Mouse (Mus musculus) heart, embryonic 16.5 days (tissue): ENCODE measurements around the gene Mamdc4. TPM values are rescaled to one million over a fixed set of nuclear protein-coding genes. Genes with fewer than 3 reads are reported as not detected.

Source experiments
- ATAC-seq: fragments of 200-750 bp; cut with Nextera tagmentation; replicated peaks from 2 replicates; pipeline ENCODE4 v1.8.0; 2017; ENCODE audit warnings: moderate number of reproducible peaks; ENCODE audit not compliant: insufficient read depth, low FRiP score; ENCODE audit errors: extremely low read depth
- H3K27ac ChIP-seq: fragments of 300-500 bp; sonication (generic); 2 replicates; pipeline ENCODE4 v1.5.1; 2014; ENCODE audit warnings: mild to moderate bottlenecking, low read length, control low read depth, moderate library complexity
- H3K27me3 ChIP-seq: fragments of 300-500 bp; sonication (generic); 2 replicates; pipeline ENCODE4 v1.6.1; 2014; ENCODE audit warnings: low read length, mixed read lengths; ENCODE audit not compliant: control insufficient read depth, insufficient read depth
- H3K36me3 ChIP-seq: fragments of 300-500 bp; sonication (generic); 2 replicates; pipeline ENCODE4 v1.6.1; 2014; ENCODE audit not compliant: control insufficient read depth, insufficient read depth
- H3K4me1 ChIP-seq: fragments of 300-500 bp; sonication (generic); 2 replicates; pipeline ENCODE4 v1.6.1; 2014; ENCODE audit warnings: low read length, mixed read lengths; ENCODE audit not compliant: control insufficient read depth, insufficient read depth
- H3K4me2 ChIP-seq: fragments of 300-500 bp; sonication (generic); 2 replicates; pipeline ENCODE4 v1.6.1; 2014; ENCODE audit warnings: low read depth, mild to moderate bottlenecking, control low read depth, low read length
- H3K4me3 ChIP-seq: fragments of 300-500 bp; sonication (generic); 2 replicates; pipeline ENCODE4 v1.5.1; 2014; ENCODE audit warnings: mild to moderate bottlenecking, control low read depth, low read length
- H3K9ac ChIP-seq: fragments of 300-500 bp; sonication (generic); 2 replicates; pipeline ENCODE4 v1.6.1; 2014; ENCODE audit warnings: low read length, control low read depth
- H3K9me3 ChIP-seq: fragments of 300-500 bp; sonication (generic); replicated peaks from 2 replicates; pipeline ENCODE4 v1.6.1; 2016; ENCODE audit warnings: low read length; ENCODE audit not compliant: control insufficient read depth
- WGBS: fragments of 180-500 bp; shearing (Covaris S2); extraction: QIAGEN DNeasy Blood & Tissue Kit; methylation state at CpG from one replicate; pipeline ENCODE4 v1.1.7; 2014; 5-methylcytosine and 5-hydroxymethylcytosine counted together
- polyA plus RNA-seq: library from polyadenylated mRNA; unstranded; fragments of >200 nt; fragmentation: Nextera tagmentation; extraction: Ambion mirVana; gene quantifications from 2 replicates; pipeline ENCODE4 v1.2.1, GENCODE M21; 2015

Gene Mamdc4
- polyA plus RNA-seq, 1 experiment from 2014 or later: 2.7 TPM

GRCm38 (mm10) chr2:25578796-25579736 is 4.4 kb upstream of the Mamdc4 start:
- no peak for ATAC-seq
- 3% methylated on average over 77 of the region's 77 CpGs for WGBS
- Histone ChIP-seq H3K27ac (no peak overlapping the region), H3K9ac (no peak overlapping the region), H3K9me3 (no peaks in the 10 kb centered on the region), H3K4me2 (peak overlapping the region; percentile 51), H3K4me3 (peak overlapping the region; percentile 37), H3K36me3 (no peaks in the 10 kb centered on the region), H3K27me3 (peaks cover 49% of the 10 kb centered on the region), H3K4me1 (peaks cover 43% of the 10 kb centered on the region)

GRCm38 (mm10) chr2:25577951-25578795 is 3.5 kb upstream of the Mamdc4 start:
- H3K4me3 ChIP-seq: peak overlapping the region; percentile 37
- no peaks in the 10 kb centered on the region for H3K36me3 ChIP-seq
- no peaks in the 10 kb centered on the region for H3K9me3 ChIP-seq
- ATAC-seq: no peak
- WGBS: 5% methylated on average over 75 of the region's 75 CpGs
- peak overlapping the region; percentile 42 for H3K4me2 ChIP-seq
- H3K27ac ChIP-seq: no peak overlapping the region
- H3K27me3 ChIP-seq: peaks cover 49% of the 10 kb centered on the region
- H3K4me1 ChIP-seq: peaks cover 51% of the 10 kb centered on the region
- H3K9ac ChIP-seq: no peak overlapping the region

GRCm38 (mm10) chr2:25576965-25577891 is 2.6 kb upstream of the Mamdc4 start:
- Histone ChIP-seq H3K9ac (no peak overlapping the region), H3K27me3 (peaks cover 49% of the 10 kb centered on the region), H3K36me3 (0 out of 2 replicates have a peak, but pooled peaks cover 3% of the 10 kb centered on the region), H3K9me3 (no peaks in the 10 kb centered on the region), H3K27ac (no peak overlapping the region), H3K4me2 (peak overlapping the region; percentile 42), H3K4me3 (peak overlapping the region; percentile 37), H3K4me1 (peaks cover 50% of the 10 kb centered on the region)
- no peak for ATAC-seq
- 13% methylated on average over 92 of the region's 92 CpGs for WGBS

GRCm38 (mm10) chr2:25576028-25576850 is 1.6 kb upstream of the Mamdc4 start:
- Histone ChIP-seq H3K27ac (no peak overlapping the region), H3K9me3 (no peaks in the 10 kb centered on the region), H3K9ac (no peak overlapping the region), H3K4me1 (peaks cover 42% of the 10 kb centered on the region), H3K4me3 (no peak overlapping the region), H3K4me2 (no peak overlapping the region), H3K36me3 (0 out of 2 replicates have a peak, but pooled peaks cover 3% of the 10 kb centered on the region), H3K27me3 (peaks cover 49% of the 10 kb centered on the region)
- ATAC-seq: no peak
- 76% methylated on average over 16 of the region's 16 CpGs for WGBS

- Histone ChIP-seq H3K27me3 (peaks cover 45% of the 10 kb centered on the region), H3K4me1 (peaks cover 39% of the 10 kb centered on the region), H3K36me3 (0 out of 2 replicates have a peak, but pooled peaks cover 3% of the 10 kb centered on the region), H3K9me3 (no peaks in the 10 kb centered on the region), H3K27ac (peak overlapping the region; percentile 91), H3K4me2 (peak overlapping the region; percentile 82), H3K4me3 (peak overlapping the region; percentile 60), H3K9ac (peak overlapping the region; percentile 73)
- WGBS: 7% methylated on average over 21 of the region's 21 CpGs
- ATAC-seq: 0 out of 2 replicates have a peak, but pooled peaks have one; percentile 4
Measured at GRCm38 (mm10) chr2:25575432-25576027, 885 bp upstream of the Mamdc4 start.

GRCm38 (mm10) chr2:25574136-25574535 is 509 bp downstream of the Mamdc4 start:
- H3K9me3 ChIP-seq: no peaks in the 10 kb centered on the region
- H3K4me3 ChIP-seq: peak overlapping the region; percentile 60
- peaks cover 32% of the 10 kb centered on the region for H3K4me1 ChIP-seq
- H3K27me3 ChIP-seq: peaks cover 31% of the 10 kb centered on the region
- 14% methylated on average over 11 of the region's 11 CpGs for WGBS
- peak overlapping the region; percentile 82 for H3K4me2 ChIP-seq
- H3K36me3 ChIP-seq: peaks cover 7% of the 10 kb centered on the region; the same call in 1 of the 2 replicates
- no peak for ATAC-seq
- peak overlapping the region; percentile 91 for H3K27ac ChIP-seq
- H3K9ac ChIP-seq: peak overlapping the region; percentile 72

GRCm38 (mm10) chr2:25573068-25573467 is 1.6 kb downstream of the Mamdc4 start:
- Histone ChIP-seq H3K4me3 (no peak overlapping the region), H3K4me2 (no peak overlapping the region), H3K36me3 (peaks cover 13% of the 10 kb centered on the region), H3K9ac (no peak overlapping the region), H3K27ac (no peak overlapping the region), H3K27me3 (peaks cover 20% of the 10 kb centered on the region), H3K4me1 (peaks cover 29% of the 10 kb centered on the region), H3K9me3 (no peaks in the 10 kb centered on the region)
- 83% methylated on average over 2 of the region's 2 CpGs for WGBS
- no peak for ATAC-seq
